Mouse (Mus musculus) right cerebral cortex, adult 2 months (tissue): Measurements from ENCODE around the gene Mcts2.
"Not testable (repeated sequence)": the region's sequence is repeated elsewhere in the genome, so short reads cannot be mapped to it uniquely, and the experiment has no call there.

Experiments
- DNase-seq, 2 experiments: peaks; one replicate each; pipeline ENCODE4 v3.0.0; 2021 to 2022; ENCODE audit warnings: low spot score in 2 of 2

The Mcts2 gene

GRCm38 (mm10) chr2:152686806-152687267 is at the start of gene Mcts2:
TSS of gene Mcts2 (plus strand) at chr2:152687035.
- peak; percentile 91 for DNase-seq

DNA sequence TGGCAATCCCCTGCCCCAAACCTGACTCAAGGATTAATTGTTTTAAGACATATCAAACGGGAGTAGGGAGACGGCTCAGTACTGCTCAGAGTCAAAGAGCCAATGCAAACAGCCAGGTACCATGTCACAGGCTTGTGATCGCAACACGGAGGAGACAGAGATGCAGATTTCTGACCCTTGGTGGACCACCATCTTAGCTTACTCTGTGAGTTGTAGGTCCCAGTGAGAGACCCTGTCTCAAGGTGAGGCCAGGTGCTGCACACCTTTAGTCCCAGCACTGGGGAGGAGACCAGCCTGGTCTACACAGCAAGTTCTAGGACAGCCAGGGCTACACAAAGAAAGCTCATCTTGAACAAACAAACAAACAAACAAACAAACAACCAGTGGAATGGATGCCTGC is 49.5 kb upstream of the Mcts2 start:
- DNase-seq = no peak

DNA sequence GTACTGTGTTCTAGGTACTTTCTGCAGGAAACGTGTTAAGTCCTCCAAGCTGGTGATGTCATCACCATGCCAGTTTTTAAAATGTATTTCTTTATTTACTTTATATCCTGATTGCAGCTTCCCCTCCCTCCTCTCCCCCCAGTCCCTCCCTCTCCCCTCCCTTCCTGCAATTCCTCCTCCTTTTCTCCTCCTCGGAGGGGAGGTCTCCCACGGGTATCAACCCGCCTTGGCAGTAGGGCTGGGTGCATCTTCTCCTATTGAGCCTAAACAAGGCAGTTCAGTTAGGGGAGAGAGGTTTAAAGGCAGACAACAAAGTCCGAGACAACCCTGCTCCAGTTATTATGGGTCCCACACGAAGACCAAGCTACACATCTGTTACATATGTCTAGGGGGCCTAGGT is 48.0 kb upstream of the Mcts2 start:
- DNase-seq = no peak

DNA sequence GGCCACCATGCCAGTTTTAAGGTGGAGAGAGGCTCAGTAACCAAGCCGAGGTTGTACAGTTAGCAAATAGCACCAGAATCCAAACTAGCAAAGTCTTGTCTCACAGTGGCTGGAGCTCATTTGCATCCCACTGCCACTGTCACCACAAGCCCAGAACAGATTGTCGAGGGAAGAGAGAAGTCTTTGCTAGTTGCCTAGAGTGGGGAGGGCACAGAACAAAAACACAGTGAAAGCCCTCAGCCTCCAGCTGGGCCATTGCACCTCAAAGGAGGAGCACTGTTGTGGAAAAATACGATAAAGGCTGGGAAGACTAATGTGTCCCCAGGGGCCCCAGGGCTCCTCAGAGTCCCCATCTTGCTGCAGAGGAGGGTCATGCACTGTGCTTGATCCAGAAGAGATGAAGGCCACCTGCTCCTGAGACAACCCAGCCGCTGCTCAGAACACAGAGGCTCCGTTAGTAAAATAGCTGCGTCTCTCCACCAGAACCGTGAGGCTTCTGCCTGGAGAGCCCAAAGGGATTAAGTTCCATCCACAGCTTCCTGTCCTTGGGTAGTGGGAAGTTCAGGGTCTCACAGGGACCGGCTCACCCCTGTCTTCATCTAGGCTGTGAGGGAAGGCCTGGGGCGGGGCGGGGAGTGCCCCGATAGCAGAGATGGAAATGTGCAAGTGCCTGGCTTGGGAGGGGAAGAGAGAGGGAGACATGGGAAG is 47.3 kb upstream of the Mcts2 start:
- no peak for DNase-seq

DNA sequence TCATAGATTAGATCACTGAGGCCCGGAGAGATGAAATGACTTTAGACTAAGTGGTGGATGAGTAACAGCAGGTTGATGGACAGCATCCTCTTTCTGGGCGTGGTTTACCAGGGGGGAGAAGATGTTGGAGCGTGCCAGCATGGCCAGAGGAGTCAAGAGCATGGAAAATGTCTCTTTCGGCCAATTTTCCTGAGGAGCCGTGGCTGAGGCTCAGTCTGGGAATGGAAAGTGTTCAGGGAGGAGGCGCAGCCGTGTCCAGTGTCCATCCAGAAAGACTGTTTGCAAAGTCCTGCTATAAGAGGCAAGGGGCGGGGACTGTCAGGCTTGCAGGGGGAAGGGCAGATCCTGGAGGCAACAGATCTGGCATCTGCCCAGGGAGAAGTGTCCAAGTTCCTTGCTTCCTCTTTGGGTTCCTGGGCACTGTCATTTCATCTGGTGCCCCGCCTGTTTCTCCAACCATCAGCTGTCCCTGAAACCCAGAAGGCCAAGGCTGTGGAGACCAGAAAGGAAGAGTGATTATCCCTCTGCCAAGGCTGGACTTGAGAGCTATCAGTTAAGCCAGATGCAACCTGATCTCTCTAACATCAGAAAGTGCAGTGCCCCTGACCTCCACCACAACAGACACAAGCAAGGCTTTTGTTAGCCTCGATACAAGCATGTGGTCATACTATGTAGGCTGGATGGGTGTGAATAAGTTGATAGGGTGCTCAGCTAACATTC is 33.8 kb upstream of the Mcts2 start:
- peak in 1 of 2 experiments; percentile 5 for DNase-seq

GRCm38 (mm10) chr2:152653874-152654715 is 32.7 kb upstream of the Mcts2 start:
- peak; percentile 78 to 86 for DNase-seq

DNA sequence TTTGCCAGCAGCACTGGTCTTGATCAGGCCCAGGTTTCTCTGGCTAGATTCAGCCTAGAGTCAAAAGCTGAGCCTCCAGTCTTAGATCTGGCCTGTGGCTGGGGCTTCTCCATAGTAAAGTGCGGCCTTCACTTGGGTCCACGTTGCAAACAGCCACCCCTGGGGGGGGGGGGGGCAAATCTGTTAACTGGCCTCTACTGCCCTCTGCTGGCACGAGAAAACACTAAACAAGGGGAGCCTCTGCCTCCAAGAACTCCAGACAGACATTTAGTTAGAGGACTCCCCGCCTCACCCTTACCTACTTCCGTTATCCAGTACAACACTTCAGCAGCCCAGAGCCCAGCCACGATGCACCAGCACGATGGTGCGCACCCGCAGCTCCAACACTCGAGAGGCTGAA is 29.4 kb upstream of the Mcts2 start:
- DNase-seq = no peak

- DNase-seq = no peak
Observed at GRCm38 (mm10) chr2:152661163-152661562, 25.7 kb upstream of the Mcts2 start.

DNA sequence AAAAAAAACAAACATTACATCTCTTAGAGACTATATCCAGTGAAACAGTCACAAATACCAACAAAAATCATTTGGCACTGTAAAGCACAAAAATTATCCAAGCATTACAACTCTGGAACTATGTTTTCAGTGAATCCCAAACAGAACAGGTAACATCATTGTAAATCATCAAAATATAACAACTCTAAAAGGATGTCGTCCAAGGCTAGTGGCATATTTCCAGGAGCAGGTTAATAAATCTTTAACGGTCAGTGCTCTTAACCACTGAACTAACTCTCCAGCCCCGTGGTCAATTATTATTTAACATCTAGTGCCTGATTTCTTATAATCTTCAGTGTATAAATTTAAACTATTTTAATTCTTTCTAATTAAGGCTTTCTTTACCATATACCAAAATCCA is 20.6 kb upstream of the Mcts2 start:
- not testable (repeated sequence) for DNase-seq

DNA sequence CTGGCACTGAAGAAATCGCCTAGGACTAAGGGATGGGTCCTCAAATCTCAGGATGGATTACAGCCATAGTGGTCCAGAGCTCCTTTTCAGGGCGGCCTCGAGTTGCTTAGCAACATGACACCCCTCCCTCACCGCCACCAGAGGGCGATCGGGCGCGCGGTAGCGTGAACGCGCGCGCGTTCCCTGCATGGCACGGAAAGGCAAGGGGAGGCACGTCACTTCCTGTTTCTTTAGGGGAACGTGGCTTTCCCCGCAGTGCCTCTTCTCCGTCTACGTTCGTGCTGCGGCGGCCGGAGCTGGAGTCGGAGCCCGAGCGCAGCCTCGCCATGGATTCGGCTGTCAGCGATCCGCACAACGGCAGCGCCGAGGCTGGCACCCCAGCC is 17.6 kb upstream of the Mcts2 start, which contains the start of gene H13:
Gene H13 (plus strand): TSS at position 206 of the 383 bp plus-strand sequence.
- DNase-seq = peak; percentile 89 to 91

- DNase-seq = peak in 1 of 2 experiments; percentile 52
Observed at GRCm38 (mm10) chr2:152669639-152670484, 17.0 kb upstream of the Mcts2 start.

DNA sequence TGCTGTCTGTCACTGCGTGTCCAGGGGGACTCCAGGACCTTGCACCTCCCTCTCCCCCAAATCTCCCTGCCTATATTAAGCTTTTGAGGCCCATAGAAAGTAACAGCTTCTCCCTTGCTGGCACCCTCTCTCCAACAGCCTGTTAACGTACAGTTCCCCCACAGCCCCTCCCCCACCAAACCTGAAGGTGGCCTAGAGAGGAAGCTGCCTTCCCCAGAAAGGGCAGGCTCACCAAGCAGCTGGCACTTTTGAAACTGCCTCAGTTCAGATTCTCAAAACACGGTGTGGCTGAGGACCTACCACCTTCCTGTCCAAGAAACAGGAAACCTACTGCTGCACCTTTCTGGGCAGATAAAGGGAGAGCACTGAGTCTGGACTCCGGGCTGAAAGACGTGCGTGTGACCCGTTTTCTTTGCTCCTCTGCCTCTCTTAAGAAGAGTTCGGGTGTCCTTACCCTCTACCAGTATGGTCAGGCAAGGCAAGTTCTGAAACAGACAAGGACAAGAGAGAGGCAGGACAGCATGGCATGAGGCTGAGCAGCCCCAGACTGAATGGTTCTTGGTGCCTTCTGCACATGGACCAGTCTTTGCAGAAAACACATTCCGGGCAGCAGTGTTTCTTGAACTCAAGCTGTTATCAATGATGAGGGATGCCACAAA is 15.7 kb upstream of the Mcts2 start:
- no peak for DNase-seq

DNA sequence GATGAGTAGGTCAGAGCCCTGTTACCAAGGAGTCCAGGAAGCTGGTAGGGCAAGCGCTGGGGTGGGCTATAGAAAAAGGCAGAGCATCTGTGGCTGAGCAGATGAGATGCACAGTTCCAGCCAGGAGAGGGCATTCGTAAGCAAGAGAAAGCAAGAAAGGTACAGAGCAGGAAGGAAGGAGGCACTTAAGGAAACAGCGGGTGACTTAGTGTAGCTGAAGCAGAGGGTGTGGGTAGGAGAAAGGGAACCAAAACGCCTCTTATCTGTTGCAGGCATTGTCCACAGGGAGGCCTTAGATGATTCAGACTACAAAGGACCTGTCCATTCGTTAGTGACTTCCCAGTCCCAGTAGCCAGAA is 15.2 kb upstream of the Mcts2 start:
- DNase-seq = peak; percentile 70 to 76

- no peak for DNase-seq
Observed at GRCm38 (mm10) chr2:152672166-152672565, 14.7 kb upstream of the Mcts2 start.

- no peak for DNase-seq
Observed at GRCm38 (mm10) chr2:152674148-152674547, 12.7 kb upstream of the Mcts2 start.

- DNase-seq = no peak
Observed at GRCm38 (mm10) chr2:152675252-152675791, 11.5 kb upstream of the Mcts2 start.

- peak in 1 of 2 experiments; percentile 49 for DNase-seq
Observed at GRCm38 (mm10) chr2:152678302-152678701, 8.5 kb upstream of the Mcts2 start.

DNA sequence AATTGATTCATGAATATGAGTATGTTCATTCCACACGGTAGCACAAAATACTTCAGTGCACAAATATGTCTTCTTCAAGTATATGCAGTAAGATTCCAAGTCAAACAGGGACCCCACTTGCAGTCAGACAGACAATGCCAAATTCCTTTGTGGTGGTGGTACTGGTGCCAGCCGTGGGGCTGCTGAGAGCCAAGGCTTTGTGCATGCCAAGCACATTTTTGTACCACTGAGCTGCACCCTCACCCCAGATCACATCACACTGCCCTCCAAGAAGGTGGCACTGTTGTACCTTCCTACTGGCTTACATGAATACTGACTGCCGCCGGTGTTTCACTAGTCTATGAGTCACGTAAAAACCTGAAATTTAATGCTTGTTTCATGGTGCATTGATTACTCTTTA is 7.9 kb upstream of the Mcts2 start:
- no peak for DNase-seq

GRCm38 (mm10) chr2:152679701-152680355 is 7.0 kb upstream of the Mcts2 start:
- no peak for DNase-seq

- DNase-seq = no peak
Observed at GRCm38 (mm10) chr2:152683086-152683485, 3.7 kb upstream of the Mcts2 start.
